Mouse (Mus musculus) right cerebral cortex, adult 18-20 months (tissue): Measurements from ENCODE around the gene Zfp212.

ENCODE experiments used
- DNase-seq: peaks from one replicate; pipeline ENCODE4 v3.0.0; 2022; ENCODE audit warnings: mixed read lengths

Gene Zfp212

DNA sequence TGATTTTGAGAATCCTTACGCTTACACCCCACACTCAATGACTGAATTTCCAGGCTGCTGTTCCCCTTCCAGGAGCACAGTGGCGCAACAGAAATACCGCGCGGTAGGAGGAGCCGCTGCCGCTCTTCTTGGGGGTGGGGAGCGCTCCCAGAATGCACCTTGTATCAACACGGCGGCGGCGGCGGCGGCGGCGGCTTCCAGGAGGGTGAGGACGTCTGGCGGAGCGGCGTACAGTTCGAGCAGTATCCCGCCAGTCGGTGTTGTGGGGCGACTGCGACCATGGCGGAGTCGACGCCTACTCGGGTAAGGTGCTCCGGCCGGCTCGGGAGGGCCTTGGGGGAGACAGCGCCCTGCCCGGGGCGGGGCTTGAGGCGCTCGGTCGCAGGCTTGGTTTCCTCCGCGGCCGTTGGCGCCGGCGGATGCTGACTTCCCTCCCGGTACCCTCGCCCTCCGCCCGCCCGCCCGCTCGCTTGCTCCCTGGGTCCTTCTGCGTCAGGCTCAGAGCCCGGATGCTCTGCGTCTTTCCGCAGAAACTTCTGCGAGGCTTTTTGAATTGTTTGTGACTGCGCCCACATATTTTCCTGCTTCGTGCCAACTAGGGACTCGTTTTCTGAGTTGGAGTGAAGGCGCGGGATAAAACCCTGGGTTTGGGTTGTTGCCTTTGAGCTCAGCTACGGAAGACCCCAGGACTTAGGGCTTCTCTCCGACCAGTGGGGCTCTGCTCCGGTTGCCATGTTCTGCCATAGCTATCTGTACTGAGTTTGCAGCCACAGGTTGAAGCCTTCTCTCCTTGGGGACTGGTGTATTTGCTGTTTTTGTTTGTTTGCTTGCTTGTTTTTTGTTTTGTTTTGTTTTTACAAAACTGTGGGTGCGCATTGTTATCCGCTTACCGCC, at the start of gene Zfp212:
Gene Zfp212 (plus strand): TSS at position 30 of the 894 bp plus-strand sequence.
- peak; percentile 91 for DNase-seq

DNA sequence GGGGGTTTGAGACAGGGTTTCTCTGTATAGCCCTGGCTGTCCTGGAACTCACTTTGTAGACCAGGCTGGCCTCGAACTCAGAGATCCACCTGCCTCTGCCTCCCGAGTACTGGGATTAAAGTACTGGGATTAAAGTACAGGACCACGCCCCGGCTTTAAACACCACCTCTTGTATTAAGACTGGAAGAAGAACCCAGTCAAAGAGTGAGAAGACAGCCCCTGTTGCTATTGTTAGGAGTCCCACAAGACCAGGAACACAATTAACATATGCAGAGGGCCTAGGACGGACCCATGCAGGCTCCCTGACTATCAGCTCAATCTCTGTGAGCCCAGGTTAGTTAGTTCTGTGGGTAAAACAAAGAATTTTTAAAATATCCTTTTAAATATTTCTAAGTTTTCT, 48.0 kb upstream of the Zfp212 start:
- no peak for DNase-seq

DNA sequence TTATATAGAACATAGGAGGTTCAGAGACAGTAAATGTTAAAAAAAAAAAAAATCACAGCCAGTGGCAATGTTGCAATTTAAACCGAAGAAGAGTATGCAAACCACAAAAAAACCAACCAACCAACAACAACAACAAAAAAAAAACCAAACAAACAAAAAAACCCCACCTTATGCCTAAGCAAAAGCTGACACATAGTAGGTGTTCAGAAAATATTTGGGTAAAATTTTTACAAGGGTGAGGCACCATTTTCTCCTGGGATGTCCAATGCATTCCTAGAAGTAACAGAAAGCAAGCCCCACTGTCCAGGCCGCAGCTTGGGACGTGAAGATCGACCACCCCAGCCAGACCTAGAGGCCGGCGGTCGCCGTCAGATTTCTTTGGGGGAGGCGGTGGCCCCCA, 43.2 kb upstream of the Zfp212 start, which contains the start of gene Zfp282:
Gene Zfp282 (plus strand): TSS at position 147 of the 400 bp plus-strand sequence.
- DNase-seq = no peak

DNA sequence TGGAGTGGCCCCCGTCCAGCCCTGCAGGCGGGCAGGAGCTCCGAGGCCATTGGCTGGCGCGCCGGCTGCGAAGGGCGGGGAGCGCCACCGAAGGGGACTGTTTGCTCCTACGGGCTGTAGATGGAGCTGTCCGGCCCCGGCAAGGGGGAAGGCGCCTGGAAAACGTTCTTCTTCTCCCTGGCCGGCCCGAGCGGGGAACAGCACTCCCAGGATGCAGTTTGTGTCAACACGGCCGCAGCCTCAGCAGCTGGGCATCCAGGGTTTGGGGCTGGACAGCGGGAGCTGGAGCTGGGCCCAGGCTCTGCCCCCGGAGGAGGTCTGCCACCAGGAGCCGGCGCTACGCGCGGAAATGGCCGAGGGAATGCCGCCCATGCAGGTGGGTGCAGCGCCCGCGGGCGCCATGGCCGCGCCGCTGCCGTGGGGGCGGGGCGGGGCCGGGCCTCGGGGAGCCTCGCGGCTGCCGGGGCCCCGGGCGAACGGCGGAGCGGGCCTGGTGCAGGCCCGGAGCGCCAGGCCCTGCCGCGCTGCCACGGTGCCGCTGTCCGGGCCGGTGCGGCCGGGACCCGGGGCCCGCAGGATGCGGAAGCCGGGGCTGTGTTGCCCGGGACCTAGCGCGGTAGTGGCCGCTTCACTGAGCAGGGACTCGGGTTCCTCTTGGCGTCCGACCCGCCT, 42.7 kb upstream of the Zfp212 start:
- DNase-seq = peak; percentile 92

DNA sequence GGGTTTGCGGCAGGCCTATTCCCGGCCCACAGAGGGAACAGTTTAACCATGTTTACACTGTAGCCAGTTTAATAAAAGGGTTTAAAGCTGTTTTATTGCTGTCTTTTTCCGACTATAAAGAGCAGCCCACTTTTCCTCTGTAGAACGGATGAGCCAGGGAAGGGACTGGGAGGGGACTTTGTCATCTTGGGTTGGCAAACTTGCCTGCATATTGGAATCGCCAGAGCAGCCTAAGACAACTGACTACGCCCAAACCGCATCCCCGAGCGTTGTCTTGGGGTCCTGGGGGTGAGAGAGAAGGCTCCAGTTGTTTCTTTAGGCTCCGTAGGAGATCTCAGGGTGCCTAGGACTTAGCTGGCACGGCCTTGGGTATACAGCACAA, 42.2 kb upstream of the Zfp212 start:
- DNase-seq = no peak

DNA sequence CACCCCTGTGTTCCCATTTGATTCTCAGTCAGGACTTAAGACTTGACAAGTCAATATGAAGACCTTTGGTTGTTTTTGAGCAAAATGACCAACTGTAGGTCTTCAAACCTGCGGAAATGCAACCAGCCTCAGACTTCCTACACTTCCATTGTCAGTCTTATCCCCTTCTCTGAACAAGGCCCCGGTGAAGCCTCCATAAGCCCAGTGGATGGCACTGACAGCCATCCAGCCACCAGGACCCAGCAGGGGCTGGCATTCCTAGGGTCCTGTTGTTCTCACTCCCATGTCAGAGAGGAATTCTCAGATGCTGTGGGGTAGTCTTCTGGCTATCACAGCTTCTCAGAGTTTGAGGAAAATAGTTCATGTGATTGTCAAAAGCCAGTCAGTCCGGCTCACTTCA, 41.7 kb upstream of the Zfp212 start:
- DNase-seq = no peak

DNA sequence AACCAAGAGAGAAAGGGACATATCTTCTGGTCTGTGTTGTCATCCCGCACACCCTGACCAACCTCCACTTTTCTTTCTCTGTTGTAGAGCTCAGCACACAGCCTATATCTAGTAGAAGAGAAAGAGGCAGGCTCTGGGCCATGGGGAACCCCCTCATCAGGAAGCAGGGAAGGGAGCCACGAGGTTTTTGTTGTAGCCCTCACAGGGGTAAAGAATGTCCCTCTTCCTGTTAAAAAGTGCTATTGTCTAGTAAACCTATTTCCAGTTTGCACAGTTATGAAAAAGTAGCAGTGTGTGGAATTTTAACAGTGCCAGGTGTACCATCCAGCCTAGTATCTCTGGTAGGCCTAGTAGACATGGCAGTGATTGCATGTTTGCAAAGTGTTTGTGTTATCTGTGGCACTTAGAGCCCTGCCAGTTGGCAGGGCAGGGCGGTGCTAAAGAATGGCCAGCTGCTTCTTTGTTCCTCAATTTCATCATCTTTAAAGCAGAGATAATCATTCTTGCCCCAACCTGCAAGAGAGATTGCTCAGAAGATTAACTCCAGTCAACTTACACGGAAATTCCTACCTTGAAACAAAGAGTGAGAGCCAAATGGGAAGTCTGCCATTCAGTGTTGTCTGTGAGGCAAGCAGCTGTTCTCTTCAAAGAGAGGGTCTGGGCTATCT, 41.1 kb upstream of the Zfp212 start:
- DNase-seq = no peak

DNA sequence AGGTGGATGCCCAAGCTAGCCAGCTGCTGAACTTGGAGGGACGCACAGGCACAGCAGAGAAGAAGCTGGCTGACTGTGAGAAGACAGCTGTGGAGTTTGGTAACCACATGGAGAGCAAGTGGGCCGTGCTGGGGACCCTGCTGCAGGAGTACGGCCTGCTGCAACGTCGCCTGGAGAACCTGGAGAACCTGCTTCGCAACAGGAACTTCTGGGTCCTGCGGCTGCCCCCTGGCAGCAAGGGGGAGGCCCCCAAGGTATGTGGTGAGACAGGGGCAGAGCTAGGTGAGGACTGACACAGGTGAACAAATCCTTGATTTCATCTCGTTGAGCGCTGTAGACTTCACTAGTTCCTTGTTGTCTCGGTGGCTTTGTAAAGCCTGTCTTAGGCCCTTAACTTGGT, 40.1 kb upstream of the Zfp212 start:
- DNase-seq = no peak

DNA sequence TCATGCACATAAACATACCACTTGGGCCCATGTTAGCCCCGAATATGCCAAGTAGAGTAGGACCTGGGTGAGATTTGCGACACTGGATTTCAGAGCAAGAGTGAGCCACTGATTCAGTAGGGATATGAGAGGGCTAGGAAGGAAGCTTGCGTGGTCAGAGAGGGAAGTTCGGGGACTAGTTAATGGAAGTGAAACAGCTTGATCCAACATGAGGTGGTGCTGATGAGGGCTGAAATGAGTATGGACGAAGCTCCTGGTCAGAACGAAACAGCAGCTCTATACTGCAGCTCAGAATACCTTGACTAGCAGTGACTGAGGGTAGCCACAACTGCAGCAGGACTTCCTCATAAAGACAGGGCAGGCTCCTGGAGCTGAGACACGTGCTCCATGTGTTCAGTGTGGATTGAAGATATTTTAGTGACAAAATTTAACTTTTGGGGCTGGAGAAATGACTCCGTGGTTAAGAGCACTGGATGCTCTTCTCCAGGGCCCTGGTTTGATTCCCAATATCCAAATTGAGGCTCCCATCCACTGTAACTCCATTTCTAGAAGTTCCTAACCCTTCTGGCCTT, 31.4 kb upstream of the Zfp212 start:
- DNase-seq = no peak

DNA sequence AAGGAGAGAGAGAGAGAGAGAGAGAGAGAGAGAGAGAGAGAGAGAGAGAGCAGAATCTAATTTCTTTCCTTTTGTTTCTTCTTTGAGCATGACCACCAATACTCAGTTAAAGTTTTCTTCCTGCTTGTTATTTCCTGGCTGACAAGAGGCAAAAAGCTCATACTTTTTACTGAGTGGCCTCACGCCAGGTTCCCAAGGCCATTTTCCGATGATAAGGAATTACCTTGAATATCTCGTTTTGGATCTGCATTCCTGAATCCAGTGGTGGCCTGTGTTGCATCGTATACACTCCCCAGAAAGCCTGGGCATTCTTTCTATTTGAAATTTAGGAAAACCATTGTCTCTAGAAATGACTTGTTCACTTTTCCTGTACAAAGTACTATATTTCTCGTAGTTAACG, 20.9 kb upstream of the Zfp212 start:
- no peak for DNase-seq

DNA sequence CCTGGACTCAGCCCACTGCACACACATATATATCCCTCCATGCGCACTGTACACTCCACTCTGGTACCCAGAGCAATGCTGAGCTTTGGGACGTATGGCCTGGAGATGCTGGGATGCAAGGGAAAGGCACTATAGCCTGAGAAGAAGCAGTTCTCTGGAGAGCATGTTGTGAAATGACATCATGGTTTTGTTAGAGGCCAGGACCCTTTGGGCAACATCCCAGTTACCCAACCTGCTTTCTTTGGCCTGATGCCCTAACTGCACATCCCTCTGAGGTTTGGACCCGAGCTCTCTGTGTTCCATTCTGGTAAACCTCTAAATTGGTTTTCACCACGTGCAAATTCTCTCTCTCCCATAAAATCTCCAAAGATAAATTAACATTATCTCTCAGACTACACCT, 16.7 kb upstream of the Zfp212 start:
- no peak for DNase-seq

DNA sequence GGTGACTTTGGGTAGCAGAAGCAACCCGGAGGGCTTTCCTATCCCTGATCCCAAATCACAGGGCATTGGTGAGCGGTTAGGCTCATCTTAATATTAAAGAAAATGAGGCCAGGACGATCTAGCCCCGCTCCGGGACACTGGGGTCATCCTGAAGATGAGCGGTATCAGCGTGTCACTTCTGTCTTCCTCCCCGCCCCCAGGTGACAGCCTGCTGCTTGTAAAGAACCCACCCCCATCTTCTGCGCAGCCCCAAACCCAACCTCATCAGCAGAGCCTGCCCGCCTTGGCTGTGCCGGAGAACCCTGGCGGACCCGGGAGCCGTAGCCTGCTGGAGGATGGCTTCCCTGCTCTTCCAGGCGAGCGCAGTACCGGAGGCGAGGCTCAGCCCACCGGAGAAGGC, 15.9 kb upstream of the Zfp212 start:
- DNase-seq = no peak

DNA sequence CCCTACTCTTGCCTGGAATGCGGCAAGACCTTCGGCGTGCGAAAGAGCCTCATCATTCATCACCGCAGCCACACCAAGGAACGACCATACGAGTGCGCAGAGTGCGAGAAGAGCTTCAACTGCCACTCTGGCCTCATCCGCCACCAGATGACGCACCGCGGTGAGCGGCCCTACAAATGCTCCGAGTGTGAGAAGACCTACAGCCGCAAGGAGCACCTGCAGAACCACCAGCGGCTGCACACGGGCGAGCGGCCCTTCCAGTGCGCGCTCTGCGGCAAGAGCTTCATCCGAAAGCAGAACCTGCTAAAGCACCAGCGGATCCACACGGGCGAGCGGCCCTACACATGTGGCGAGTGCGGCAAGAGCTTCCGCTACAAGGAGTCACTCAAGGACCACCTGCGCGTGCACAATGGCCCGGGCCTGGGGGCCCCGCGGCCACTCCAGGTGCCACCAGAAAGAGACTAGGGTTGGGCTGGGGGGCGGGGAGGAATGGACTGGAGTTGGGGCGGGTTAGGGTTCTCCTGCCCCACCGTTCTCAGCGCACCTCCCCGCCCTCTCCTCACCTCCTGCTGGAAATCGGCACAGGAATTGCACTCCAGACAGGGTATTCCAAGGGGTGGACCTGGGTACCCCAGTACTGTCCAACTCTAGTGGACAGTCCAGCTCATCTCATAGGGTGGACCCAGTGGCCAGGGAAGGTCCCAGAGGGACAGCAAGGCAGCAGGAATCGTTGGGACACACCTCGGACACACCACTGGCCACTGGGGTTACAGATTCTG, 15.2 kb upstream of the Zfp212 start:
- no peak for DNase-seq

DNA sequence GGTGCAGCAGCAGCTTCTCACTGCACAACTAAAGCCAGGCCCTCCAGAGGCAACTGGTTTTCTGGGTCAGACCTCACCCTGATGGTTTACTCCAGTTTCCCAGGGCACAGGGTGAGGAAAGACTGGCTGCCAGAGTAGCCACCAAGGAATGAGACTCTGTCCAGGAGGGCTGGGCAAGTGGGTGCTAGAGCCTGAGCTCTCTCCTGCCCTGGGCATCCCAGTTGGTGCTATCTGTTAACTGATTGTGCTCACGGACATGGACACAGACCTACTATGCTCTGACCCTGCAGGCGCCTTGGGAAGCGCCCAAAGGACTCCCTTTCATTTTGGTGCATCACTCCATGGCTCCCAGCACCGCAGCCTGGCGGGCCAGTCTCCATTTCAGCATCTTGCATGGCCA, 13.9 kb upstream of the Zfp212 start:
- no peak for DNase-seq

DNA sequence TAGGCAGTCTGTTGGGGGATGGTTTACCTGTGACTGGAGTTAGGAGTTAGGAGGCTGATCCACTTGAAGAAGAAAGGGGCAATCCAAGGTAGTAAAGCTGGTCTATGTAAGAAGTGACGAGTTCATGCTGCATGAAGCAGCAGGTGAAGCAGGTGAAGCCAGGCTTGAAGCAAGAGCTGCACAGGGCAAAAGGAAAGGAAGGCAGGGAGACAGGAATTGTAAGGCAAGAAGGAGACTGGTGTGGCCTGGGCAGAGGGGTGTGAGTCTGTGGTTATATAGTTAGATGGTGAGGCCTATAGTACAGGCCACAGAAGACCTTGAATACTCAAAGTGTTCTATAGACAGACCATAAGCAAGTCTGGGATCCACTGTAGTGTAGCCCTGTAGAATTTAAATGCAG, 11.3 kb upstream of the Zfp212 start:
- DNase-seq = no peak

DNA sequence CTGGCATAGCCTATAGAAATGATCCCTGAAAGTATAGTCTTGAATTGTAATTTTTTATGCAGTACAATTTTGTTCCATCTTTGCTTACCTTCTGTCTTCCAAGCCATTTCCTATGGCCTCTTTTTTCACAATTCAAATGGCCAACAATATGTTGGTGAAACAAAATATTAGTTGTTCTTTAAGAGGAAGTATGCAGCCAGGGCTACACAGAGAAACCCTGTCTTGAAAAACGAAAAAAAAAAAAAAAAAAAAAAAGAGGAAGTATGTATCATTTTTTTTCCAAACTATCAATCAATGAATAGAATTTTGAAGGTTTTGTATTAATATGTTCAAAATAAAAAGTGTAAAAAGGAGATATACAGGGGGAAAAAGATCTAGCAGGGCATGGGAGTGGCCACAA, 8.6 kb upstream of the Zfp212 start:
- no peak for DNase-seq

DNA sequence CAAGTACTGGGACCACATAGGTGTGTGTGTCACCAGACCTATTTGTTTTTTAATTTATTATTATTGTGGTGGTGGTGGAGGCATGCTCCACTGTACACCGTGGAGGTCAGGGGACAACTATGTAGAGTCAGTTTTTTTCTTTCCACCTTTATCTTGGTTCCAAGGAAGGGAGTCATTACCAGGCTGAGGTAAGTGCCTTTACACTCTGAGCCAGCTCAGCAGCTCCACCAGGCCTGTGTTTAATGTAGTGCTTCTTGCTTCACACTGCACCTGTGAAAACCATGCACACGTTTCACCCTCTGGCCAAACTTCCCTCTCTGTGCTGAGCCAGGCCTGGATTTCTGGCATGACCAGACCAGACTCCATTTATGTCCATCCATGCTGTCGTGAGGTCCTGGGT, 7.3 kb upstream of the Zfp212 start:
- no peak for DNase-seq

DNA sequence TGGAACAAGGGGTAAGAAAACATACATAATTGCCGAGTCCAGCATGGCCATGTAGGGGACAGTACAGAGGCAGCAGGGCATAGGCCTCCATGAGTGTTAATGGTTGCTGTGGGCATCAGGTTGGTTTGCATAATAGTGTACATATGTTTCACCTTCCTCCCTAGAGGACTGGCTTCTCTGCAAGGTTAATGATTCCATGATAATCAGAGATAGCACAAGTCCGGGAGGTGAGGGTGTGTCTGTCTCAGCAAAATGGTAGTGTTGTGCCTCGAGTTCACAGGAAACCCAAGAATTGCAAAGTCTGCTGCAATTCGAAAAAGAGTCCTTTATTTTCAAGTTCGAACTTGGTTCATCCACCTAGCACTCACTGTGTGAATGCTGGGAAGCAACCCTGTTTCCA, 3.2 kb upstream of the Zfp212 start:
- no peak for DNase-seq

DNA sequence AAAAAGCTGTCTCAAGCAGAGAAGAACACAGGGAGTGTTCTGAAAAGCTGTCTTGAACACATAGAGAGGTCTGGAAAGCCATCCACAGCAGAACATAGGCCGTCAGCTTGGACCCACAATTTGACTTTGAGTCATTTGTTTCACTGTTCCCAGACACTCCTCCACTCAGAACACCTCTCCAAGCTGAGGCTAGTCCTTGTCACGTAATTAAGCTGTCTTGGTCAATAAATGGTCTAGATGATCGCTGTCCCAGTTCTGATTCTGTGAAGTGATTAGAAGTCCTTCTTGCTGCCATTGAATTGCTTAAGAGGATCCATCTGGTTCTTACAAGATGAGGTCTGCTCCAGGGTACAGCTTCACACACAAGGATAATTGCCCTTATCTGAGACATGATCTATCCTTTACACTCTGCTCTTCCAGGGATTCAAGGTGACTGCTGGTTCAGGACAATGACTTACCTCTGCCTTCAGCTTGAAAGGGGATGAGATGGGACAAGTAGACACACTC, 1.5 kb upstream of the Zfp212 start:
- DNase-seq = no peak

DNA sequence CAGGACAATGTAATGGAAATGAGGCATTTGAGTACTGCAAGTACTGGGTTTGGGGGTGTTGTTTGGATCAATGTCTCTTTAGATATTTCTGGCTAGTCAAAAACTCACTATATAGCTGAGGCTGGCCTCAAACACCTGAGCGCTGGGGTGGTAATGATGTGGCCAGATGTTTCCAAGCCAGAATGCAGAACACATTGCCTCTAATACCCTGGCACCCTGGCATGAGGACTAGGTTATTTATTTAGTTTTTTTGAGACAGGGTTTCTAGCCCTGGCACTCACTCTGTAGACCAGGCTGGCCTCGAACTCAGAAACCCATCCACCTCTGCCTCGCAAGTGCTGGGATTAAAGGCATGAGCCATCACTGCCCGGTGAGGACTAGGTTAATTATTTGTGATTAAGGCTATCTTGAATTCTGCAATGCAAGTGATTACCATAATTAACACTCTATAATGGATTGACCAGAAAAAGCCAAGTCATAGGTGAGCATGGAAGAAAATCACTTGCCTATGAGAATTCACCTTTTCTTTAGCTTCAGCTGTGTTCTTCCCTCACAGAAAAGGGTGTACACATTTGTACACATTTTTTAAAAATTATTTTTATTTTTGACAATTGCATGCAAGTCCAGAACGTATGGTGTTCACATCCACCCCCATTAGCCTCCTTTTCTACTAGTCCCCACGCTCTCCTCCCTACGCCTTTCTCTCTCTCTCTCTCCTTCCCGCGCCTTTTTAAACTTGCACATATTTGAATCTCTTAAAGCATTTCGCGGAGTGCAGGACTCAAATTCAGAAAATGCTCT, 430 bp upstream of the Zfp212 start:
- no peak for DNase-seq

DNA sequence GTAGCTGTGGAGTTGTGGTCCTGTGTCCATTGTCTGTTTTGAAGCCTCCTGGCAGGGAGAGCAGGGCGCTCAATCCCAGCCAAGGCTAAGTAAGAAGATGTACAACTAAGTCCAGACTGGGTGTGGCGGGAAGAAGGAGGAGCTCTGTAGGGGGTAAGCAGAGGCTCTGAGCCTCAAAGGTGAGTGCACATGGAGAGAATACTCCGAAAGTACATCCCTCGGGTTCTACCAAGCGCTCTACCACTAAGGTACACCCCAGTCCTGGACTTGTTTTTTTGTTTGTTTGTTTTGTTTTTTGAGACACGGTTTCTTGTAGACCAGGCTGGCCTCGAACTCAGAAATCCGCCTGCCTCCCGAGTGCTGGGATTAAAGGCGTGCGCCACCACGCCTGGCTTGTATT, 22.2 kb downstream of the Zfp212 start:
- DNase-seq = no peak
